Mouse (Mus musculus) cortical plate, adult 2 months (tissue): ENCODE measurements around the gene Rbms2. TPM values are rescaled to one million over a fixed set of nuclear protein-coding genes. Genes with fewer than 3 reads are reported as not detected.

Source experiments
- H3K27ac ChIP-seq: fragments of 200-500 bp; 2 replicates; pipeline ENCODE4 v1.5.1; 2012; ENCODE audit warnings: low read length, control low read depth, inconsistent platforms; ENCODE audit not compliant: insufficient read depth
- H3K4me1 ChIP-seq: fragments of 200-500 bp; 2 replicates; pipeline ENCODE4 v1.6.1; 2011; ENCODE audit warnings: low read length; ENCODE audit not compliant: control insufficient read depth, insufficient read depth
- H3K4me3 ChIP-seq: fragments of 200-500 bp; 2 replicates; pipeline ENCODE4 v1.5.1; 2011; ENCODE audit warnings: mild to moderate bottlenecking, low read length, control low read depth; ENCODE audit not compliant: insufficient read depth
- CTCF ChIP-seq: fragments of 200-500 bp; IDR thresholded peaks from 2 replicates; pipeline ENCODE4 v1.5.1; 2011; ENCODE audit warnings: mild to moderate bottlenecking, control low read depth, low read length; ENCODE audit not compliant: insufficient read depth; ENCODE audit errors: extremely low read depth
- POLR2A ChIP-seq: fragments of 200-500 bp; IDR thresholded peaks from 2 replicates; pipeline ENCODE4 v1.6.1; 2011; ENCODE audit warnings: mild to moderate bottlenecking, low read length, control low read depth; ENCODE audit not compliant: insufficient read depth; ENCODE audit errors: extremely low read depth
- polyA plus RNA-seq: library from polyadenylated mRNA; depleted of rRNA; stranded (reverse); fragments of >200 nt; gene quantifications from 2 replicates; pipeline ENCODE4 v1.2.3, GENCODE M21; 2012

Gene Rbms2
- polyA plus RNA-seq, 1 experiment, result 16.9 TPM

- Histone ChIP-seq H3K27ac (no peak overlapping the region), H3K4me3 (peak overlapping the region; percentile 23; the same call in 1 of the 2 replicates), H3K4me1 (0 out of 2 replicates have a peak, but pooled peaks cover 3% of the 10 kb centered on the region)
- peak; percentile 66 for TF ChIP-seq CTCF
- TF ChIP-seq POLR2A, result no peak
Observed at GRCm38 (mm10) chr10:128212871-128213323, 32.8 kb upstream of the Rbms2 start.

GRCm38 (mm10) chr10:128212148-128212547, 32.1 kb upstream of the Rbms2 start:
- Histone ChIP-seq H3K4me1 (0 out of 2 replicates have a peak, but pooled peaks cover 3% of the 10 kb centered on the region), H3K27ac (no peak overlapping the region), H3K4me3 (peak overlapping the region; percentile 39)
- no peak for TF ChIP-seq POLR2A
- no peak for TF ChIP-seq CTCF

GRCm38 (mm10) chr10:128211390-128212108, 31.5 kb upstream of the Rbms2 start, which contains the start of gene Spryd4:
Gene Spryd4 (minus strand): TSS chr10:128211807.
- H3K27ac ChIP-seq, result no peak within 1 kb of the TSS
- peak within 1 kb of the TSS; percentile 39 for H3K4me3 ChIP-seq
- peak; percentile 79 for TF ChIP-seq POLR2A
- no peak for TF ChIP-seq CTCF
- H3K4me1 ChIP-seq, result 0 out of 2 replicates have a peak, but pooled peaks cover 3% of the 10 kb centered on the region

DNA sequence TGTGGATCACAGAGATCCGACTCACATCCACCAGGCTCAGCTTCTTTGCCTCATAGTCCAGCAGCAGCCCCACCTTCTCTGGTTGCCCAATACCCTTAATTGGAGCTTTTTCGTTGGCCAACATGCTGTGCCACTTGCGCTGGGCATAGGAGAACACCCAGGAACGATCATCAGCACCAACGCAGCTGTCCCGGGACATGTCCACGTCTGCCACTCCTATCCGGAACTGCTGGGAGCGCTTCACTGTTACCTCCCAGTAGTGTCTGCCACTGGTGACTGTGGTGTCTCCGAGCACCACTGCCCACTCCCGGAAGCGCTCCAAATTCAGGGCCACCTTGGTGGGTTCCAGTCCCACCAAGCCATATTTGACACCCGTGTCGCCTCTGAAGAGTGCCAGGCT, 30.9 kb upstream of the Rbms2 start:
- no peak for TF ChIP-seq CTCF
- H3K4me3 ChIP-seq, result peak overlapping the region; percentile 39
- 0 out of 2 replicates have a peak, but pooled peaks cover 3% of the 10 kb centered on the region for H3K4me1 ChIP-seq
- no peak overlapping the region for H3K27ac ChIP-seq

- Histone ChIP-seq H3K27ac (no peak overlapping the region), H3K4me1 (0 out of 2 replicates have a peak, but pooled peaks cover 3% of the 10 kb centered on the region), H3K4me3 (no peak overlapping the region; the same call in 1 of the 2 replicates)
- TF ChIP-seq CTCF (no peak), POLR2A (no peak)
Observed at GRCm38 (mm10) chr10:128210131-128210530, 30.0 kb upstream of the Rbms2 start.

DNA sequence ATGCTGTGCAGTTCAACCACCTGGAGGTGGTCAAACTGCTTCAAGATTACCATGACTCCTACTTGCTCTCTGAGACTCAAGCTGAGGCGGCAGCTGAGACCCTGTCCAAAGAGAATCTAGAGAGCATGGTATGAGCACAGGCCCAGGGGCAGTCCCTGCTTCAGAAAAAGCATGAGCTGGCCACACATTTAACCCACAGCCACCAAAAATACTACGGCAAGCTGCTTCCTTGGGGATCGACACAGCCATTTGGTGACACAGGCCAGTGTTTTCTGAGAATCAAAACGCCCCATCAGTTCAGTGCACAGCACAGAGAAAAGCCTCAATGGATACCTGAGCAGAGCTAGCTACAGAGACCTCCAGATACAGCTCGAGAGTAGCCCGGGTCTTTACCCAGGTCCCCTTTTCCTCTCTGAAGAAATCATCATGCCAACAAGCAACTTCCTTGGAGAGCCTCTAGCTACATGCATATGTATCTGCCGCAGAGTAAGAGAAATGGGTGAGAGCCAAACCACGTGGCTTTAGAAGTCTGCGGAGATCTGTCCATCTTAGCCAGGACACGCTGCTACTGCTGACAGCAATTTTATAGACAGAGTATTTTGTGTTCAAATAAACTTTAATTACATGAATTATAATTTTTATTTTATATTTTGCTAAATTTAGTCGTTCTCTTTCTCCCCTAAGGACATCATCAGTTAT, 29.4 kb upstream of the Rbms2 start:
- TF ChIP-seq POLR2A (no peak), CTCF (no peak)
- Histone ChIP-seq H3K4me3 (no peak overlapping the region; the same call in 1 of the 2 replicates), H3K4me1 (0 out of 2 replicates have a peak, but pooled peaks cover 3% of the 10 kb centered on the region), H3K27ac (no peak overlapping the region)

GRCm38 (mm10) chr10:128208326-128208725, 28.2 kb upstream of the Rbms2 start:
- H3K27ac ChIP-seq, result no peak overlapping the region
- H3K4me3 ChIP-seq, result no peak overlapping the region
- TF ChIP-seq POLR2A (no peak), CTCF (no peak)

GRCm38 (mm10) chr10:128204941-128205340, 24.8 kb upstream of the Rbms2 start:
- no peak for TF ChIP-seq POLR2A
- TF ChIP-seq CTCF, result no peak
- Histone ChIP-seq H3K4me3 (no peak overlapping the region), H3K4me1 (no peaks in the 10 kb centered on the region), H3K27ac (no peak overlapping the region)

More at GRCm38 (mm10) chr10:128208326-128208725, 28.2 kb upstream of the Rbms2 start:
- 0 out of 2 replicates have a peak, but pooled peaks cover 3% of the 10 kb centered on the region for H3K4me1 ChIP-seq

- Histone ChIP-seq H3K4me1 (no peaks in the 10 kb centered on the region), H3K4me3 (no peak overlapping the region), H3K27ac (no peak overlapping the region)
- TF ChIP-seq POLR2A (no peak), CTCF (no peak)
Observed at GRCm38 (mm10) chr10:128201856-128202255, 21.8 kb upstream of the Rbms2 start.
